26 mouse cellular contexts compared by ENCODE assay signal in the genomic region with DNA sequence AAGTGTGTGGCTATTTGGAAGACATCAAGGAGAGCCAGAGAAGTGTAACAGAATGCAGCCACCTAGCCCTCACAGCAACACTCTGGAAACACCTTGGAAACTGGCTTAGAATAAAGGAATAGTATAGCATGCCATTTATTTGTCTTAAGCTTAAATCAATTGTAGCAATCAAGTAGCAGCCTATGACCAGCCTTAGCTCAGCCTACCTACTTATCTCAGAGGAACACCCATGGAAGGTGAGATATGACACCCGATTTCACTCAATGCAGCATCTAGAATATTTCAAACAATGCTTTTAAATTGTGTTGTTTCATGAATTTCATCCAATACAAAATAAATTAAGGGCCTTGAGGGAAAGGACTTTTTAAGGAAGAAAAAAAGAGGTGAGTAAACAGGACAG. TPM values are rescaled to one million over a fixed set of nuclear protein-coding genes. Genes with fewer than 3 reads are reported as not detected.
DNase-seq lines count a peak whose midpoint lies in the region; ATAC-seq and TF ChIP-seq lines count a peak whose summit lies in the region.
"Had no signal": no experiment of that assay in that cellular context is flagged by ENCODE, and none has a peak within 500 bp of the region (broad histone marks: within the 10 kb centered on the region; RNA-seq: fewer than 3 reads in every experiment).

No protein-coding gene starts in this region.

- H3K9ac ChIP-seq in midbrain, embryonic 11.5 days (ENCODE audit: low read length): no peak overlapping the region
- H3K9ac ChIP-seq: embryonic facial prominence, embryonic 13.5 days; embryonic facial prominence, embryonic 15.5 days; forebrain, embryonic 12.5 days had no signal

- no peak overlapping the region for H3K27ac ChIP-seq in midbrain, embryonic 11.5 days (ENCODE audit: low read depth, low read length)
- H3K27ac ChIP-seq in midbrain, embryonic 10.5 days (replicated peaks): no peak overlapping the region
- no peak overlapping the region for H3K27ac ChIP-seq in layer of hippocampus, adult 2 months
- H3K27ac ChIP-seq: embryonic facial prominence, embryonic 13.5 days; embryonic facial prominence, embryonic 15.5 days; forebrain, embryonic 10.5 days; forebrain, embryonic 12.5 days had no signal

- H3K4me3 ChIP-seq in midbrain, embryonic 11.5 days (ENCODE audit: low read depth, low read length): no peak overlapping the region
- no peak overlapping the region for H3K4me3 ChIP-seq in midbrain, embryonic 10.5 days
- no peak overlapping the region for H3K4me3 ChIP-seq in layer of hippocampus, adult 2 months
- H3K4me3 ChIP-seq: embryonic facial prominence, embryonic 13.5 days; embryonic facial prominence, embryonic 15.5 days; erythroblast, embryonic 14.5 days; forebrain, embryonic 10.5 days; forebrain, embryonic 12.5 days had no signal

- no peaks in the 10 kb centered on the region for H3K9me3 ChIP-seq in midbrain, embryonic 11.5 days (ENCODE audit: control insufficient read depth, low read length)
- H3K9me3 ChIP-seq in midbrain, embryonic 10.5 days (replicated peaks): no peaks in the 10 kb centered on the region
- H3K9me3 ChIP-seq: embryonic facial prominence, embryonic 13.5 days; embryonic facial prominence, embryonic 15.5 days; forebrain, embryonic 10.5 days; forebrain, embryonic 12.5 days had no signal

- no peak for TF ChIP-seq CTCF in layer of hippocampus, adult 2 months (conservative IDR thresholded peaks at IDR 0.05)

- no peak for ATAC-seq in midbrain, embryonic 11.5 days (ENCODE audit: low FRiP score)
- ATAC-seq in common myeloid progenitor, adult 5-6 weeks (replicated peaks; ENCODE audit: low read depth, poor library complexity, severe bottlenecking): 0 out of 2 replicates have a peak, but pooled peaks have one; percentile 18
- 0 out of 2 replicates have a peak, but pooled peaks have one; percentile 45 for ATAC-seq in megakaryocyte-erythroid progenitor cell, adult 5-6 weeks (replicated peaks; ENCODE audit: low FRiP score, low TSS enrichment, poor library complexity, severe bottlenecking)
- ATAC-seq: activated CD4-positive, CD25-positive, alpha-beta regulatory T cell, adult 4 months; forebrain, embryonic 14.5 days; forebrain, embryonic 16.5 days; Patski had no signal

- no peaks in the 10 kb centered on the region for H3K4me1 ChIP-seq in midbrain, embryonic 11.5 days (ENCODE audit: control insufficient read depth, insufficient read depth, low read length)
- H3K4me1 ChIP-seq in midbrain, embryonic 10.5 days: peaks cover 3% of the 10 kb centered on the region; the same call in 1 of the 2 replicates
- H3K4me1 ChIP-seq: embryonic facial prominence, embryonic 13.5 days; embryonic facial prominence, embryonic 15.5 days; forebrain, embryonic 10.5 days had no signal

- no peak overlapping the region for H3K4me2 ChIP-seq in midbrain, embryonic 11.5 days
- H3K4me2 ChIP-seq: embryonic facial prominence, embryonic 13.5 days; embryonic facial prominence, embryonic 15.5 days; forebrain, embryonic 12.5 days had no signal

- H3K27me3 ChIP-seq in midbrain, embryonic 11.5 days (ENCODE audit: control insufficient read depth, insufficient read depth, low read length): no peaks in the 10 kb centered on the region
- no peaks in the 10 kb centered on the region for H3K27me3 ChIP-seq in midbrain, embryonic 10.5 days (ENCODE audit: low read depth, poor library complexity, severe bottlenecking)
- H3K27me3 ChIP-seq: embryonic facial prominence, embryonic 13.5 days; embryonic facial prominence, embryonic 15.5 days; forebrain, embryonic 12.5 days; Patski had no signal

- H3K36me3 ChIP-seq in midbrain, embryonic 11.5 days (ENCODE audit: control insufficient read depth, insufficient read depth, low read length): peaks cover 39% of the 10 kb centered on the region
- H3K36me3 ChIP-seq in midbrain, embryonic 10.5 days: peaks cover 97% of the 10 kb centered on the region

- 84% methylated on average over 1 of the region's 1 CpGs for WGBS in midbrain, embryonic 11.5 days
- WGBS in midbrain, embryonic 10.5 days: 88% methylated on average over 1 of the region's 1 CpGs

- peak; percentile 45 for DNase-seq in midbrain, embryonic 11.5 days (ENCODE audit: low spot score, missing footprints)
- DNase-seq in midbrain, embryonic 10.5 days (ENCODE audit: low spot score): no peak
- no peak for DNase-seq in natural killer cell, adult 2 months (ENCODE audit: low spot score in 2 of 2)
- no peak for DNase-seq in layer of hippocampus, adult 2 months (ENCODE audit: low spot score in 2 of 2)
- DNase-seq: adrenal gland, adult 8-10 months; adrenal gland, postnatal 14 days; adrenal gland, postnatal 36 days; cerebellum, adult 11-12 months; cerebellum, adult 2 months; cerebellum, adult 9-10 months; cerebellum, postnatal 10 days; cerebellum, postnatal 25 days; embryo, embryonic 11 days had no signal

RNA-seq across cellular contexts. Expression of a gene that starts 7.9 kb away (rescaled TPM):
- polyA plus RNA-seq in midbrain, embryonic 11.5 days (2014; fragmentation: Nextera tagmentation; extraction: Ambion mirVana): 171 and 184 TPM in 2 replicates
- 136 and 137 TPM in 2 replicates for polyA plus RNA-seq in midbrain, embryonic 10.5 days (2016; fragmentation: Nextera tagmentation; extraction: Ambion mirVana)
- 43.8 and 63.2 TPM in 2 replicates for total RNA-seq in common myeloid progenitor, adult 5-6 weeks (2017)
- total RNA-seq in megakaryocyte-erythroid progenitor cell, adult 5-6 weeks (2014; fragmentation: Nextera tagmentation): 53.6 and 68.9 TPM in 2 replicates
- total RNA-seq in megakaryocyte-erythroid progenitor cell, adult 5-6 weeks (2017): 64.3 and 86.3 TPM in 2 replicates
- 10 to 100 TPM; 45.8 to 59.2 TPM for total RNA-seq in layer of hippocampus, adult 2 months (2021)

RNA-seq across cellular contexts. Expression of a gene that starts 31.0 kb away (rescaled TPM):
- not detected in 2 replicates for polyA plus RNA-seq in midbrain, embryonic 11.5 days (2014; fragmentation: Nextera tagmentation; extraction: Ambion mirVana)
- polyA plus RNA-seq in midbrain, embryonic 10.5 days (2016; fragmentation: Nextera tagmentation; extraction: Ambion mirVana): not detected in 2 replicates
- total RNA-seq in common myeloid progenitor, adult 5-6 weeks (2017): not detected in 2 replicates
- not detected in 2 replicates for total RNA-seq in megakaryocyte-erythroid progenitor cell, adult 5-6 weeks (2014; fragmentation: Nextera tagmentation)
- total RNA-seq in megakaryocyte-erythroid progenitor cell, adult 5-6 weeks (2017): not detected in 2 replicates
- total RNA-seq in layer of hippocampus, adult 2 months (2021): not detected
- total RNA-seq: adrenal gland, adult 18-20 months; adrenal gland, postnatal 14 days; adrenal gland, postnatal 36 days had no signal
- polyA plus RNA-seq: activated CD4-positive, CD25-positive, alpha-beta regulatory T cell, adult 4 months; embryonic facial prominence, embryonic 11.5 days; embryonic facial prominence, embryonic 13.5 days; erythroblast, embryonic 14.5 days; forebrain, embryonic 10.5 days; forebrain, embryonic 12.5 days; forebrain, embryonic 14.5 days; Patski had no signal
